Mouse (Mus musculus) adipocyte (in vitro differentiated cells): ENCODE data around the gene Sp8.

Experiments used
- DNase-seq: peaks from one replicate; pipeline ENCODE4 v3.0.0-alpha.2; 2016; ENCODE audit warnings: low spot score

The Sp8 gene

GRCm38 (mm10) chr12:118846221-118846620, at the start of gene Sp8:
Gene Sp8, plus strand, starts transcription at chr12:118846329.
- DNase-seq = no peak

GRCm38 (mm10) chr12:118811328-118811961, 34.7 kb upstream of the Sp8 start:
- DNase-seq = no peak

- peak; percentile 46 for DNase-seq
Measured at GRCm38 (mm10) chr12:118814561-118814960, 31.6 kb upstream of the Sp8 start.

GRCm38 (mm10) chr12:118816156-118816555, 30.0 kb upstream of the Sp8 start:
- peak; percentile 8 for DNase-seq

- DNase-seq = no peak
Measured at GRCm38 (mm10) chr12:118829881-118830280, 16.2 kb upstream of the Sp8 start.

- DNase-seq = no peak
Measured at GRCm38 (mm10) chr12:118836411-118837341, 9.5 kb upstream of the Sp8 start.

- no peak for DNase-seq
Measured at GRCm38 (mm10) chr12:118837361-118837760, 8.8 kb upstream of the Sp8 start.

GRCm38 (mm10) chr12:118838260-118838659, 7.9 kb upstream of the Sp8 start:
- no peak for DNase-seq

GRCm38 (mm10) chr12:118839398-118839797, 6.7 kb upstream of the Sp8 start:
- DNase-seq = no peak

- DNase-seq = no peak
Measured at GRCm38 (mm10) chr12:118840301-118840700, 5.8 kb upstream of the Sp8 start.

GRCm38 (mm10) chr12:118840861-118841260, 5.3 kb upstream of the Sp8 start:
- no peak for DNase-seq

- no peak for DNase-seq
Measured at GRCm38 (mm10) chr12:118841381-118841922, 4.7 kb upstream of the Sp8 start.

- DNase-seq = no peak
Measured at GRCm38 (mm10) chr12:118841971-118842550, 4.1 kb upstream of the Sp8 start.

- DNase-seq = no peak
Measured at GRCm38 (mm10) chr12:118842671-118843411, 3.3 kb upstream of the Sp8 start.

GRCm38 (mm10) chr12:118844111-118844510, 2.0 kb upstream of the Sp8 start:
- no peak for DNase-seq

GRCm38 (mm10) chr12:118844841-118845240, 1.3 kb upstream of the Sp8 start:
- no peak for DNase-seq

- no peak for DNase-seq
Measured at GRCm38 (mm10) chr12:118845351-118845750, 778 bp upstream of the Sp8 start.

GRCm38 (mm10) chr12:118846649-118847321, 656 bp downstream of the Sp8 start:
- DNase-seq = no peak

GRCm38 (mm10) chr12:118847381-118847780, 1.3 kb downstream of the Sp8 start:
- DNase-seq = no peak

- DNase-seq = no peak
Measured at GRCm38 (mm10) chr12:118847861-118848495, 1.8 kb downstream of the Sp8 start.
